Comparison of ENCODE assay signal across 31 mouse cellular contexts in the genomic region with DNA sequence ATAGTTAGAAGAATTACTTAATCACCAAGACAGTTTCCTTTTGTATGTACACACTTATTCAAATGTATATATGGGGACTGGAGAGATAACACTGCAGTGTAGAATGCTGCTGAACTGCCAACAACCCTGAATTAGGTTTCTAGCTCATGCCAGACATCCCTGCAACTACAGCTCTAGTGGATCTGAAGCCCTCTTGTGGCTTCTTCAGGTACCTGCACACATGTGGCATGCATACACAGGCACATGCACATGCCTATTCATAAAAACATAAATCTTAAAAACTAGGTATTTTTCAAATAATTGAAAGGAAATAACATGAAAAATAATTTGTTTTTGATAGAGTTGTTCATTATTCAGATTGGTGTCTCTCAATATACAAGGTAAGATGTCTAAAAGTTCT.
DNase-seq lines count a peak whose midpoint lies in the region; ATAC-seq and TF ChIP-seq lines count a peak whose summit lies in the region.
"Had no signal": no experiment of that assay in that cellular context is flagged by ENCODE, and none has a peak within 500 bp of the region (broad histone marks: within the 10 kb centered on the region; RNA-seq: fewer than 3 reads in every experiment).

No protein-coding gene starts in this region.

- no peak for ATAC-seq in hindbrain, postnatal 0 days
- ATAC-seq in hindbrain, embryonic 14.5 days (ENCODE audit: low FRiP score) = no peak
- ATAC-seq in granulocyte monocyte progenitor cell, adult 5-6 weeks (replicated peaks; ENCODE audit: poor library complexity, severe bottlenecking) = no peak
- ATAC-seq: forebrain, embryonic 16.5 days; midbrain, embryonic 15.5 days had no signal

- H3K27ac ChIP-seq in hindbrain, postnatal 0 days = no peak overlapping the region
- H3K27ac ChIP-seq in hindbrain, embryonic 14.5 days = no peak overlapping the region
- H3K27ac ChIP-seq: embryonic facial prominence, embryonic 13.5 days; forebrain, embryonic 10.5 days; gastrocnemius, adult 2 months; heart, embryonic 10.5 days; heart, embryonic 15.5 days; liver, embryonic 14.5 days; midbrain, embryonic 10.5 days; midbrain, embryonic 15.5 days; neural tube, embryonic 15.5 days had no signal

- no peak for DNase-seq in hindbrain, postnatal 0 days (ENCODE audit: low spot score)
- no peak for DNase-seq in hindbrain, embryonic 14.5 days (ENCODE audit: low spot score)
- DNase-seq in 3T3-L1 (ENCODE audit: low read depth, low spot score) (peak; percentile 13), ZHBTc4 (ENCODE audit: low read depth, low spot score) (peak; percentile 60)
- DNase-seq in cerebellum, adult 11 months = no peak
- DNase-seq: adrenal gland, postnatal 14 days; B cell, adult 2 months; cerebellum, adult 11-12 months; cerebellum, adult 9-11 months; gastrocnemius, adult 2 months; gastrocnemius, postnatal 36 days; kidney, adult 11 months; kidney, postnatal 36 days; layer of hippocampus, postnatal 36 days; liver; lung, adult 2 months; lung, postnatal 14 days; right cerebral cortex, postnatal 25 days; thymus, adult 18-20 months; thymus, postnatal 25 days had no signal

- H3K4me2 ChIP-seq in hindbrain, postnatal 0 days (ENCODE audit: low read depth, low read length) = no peak overlapping the region
- no peak overlapping the region for H3K4me2 ChIP-seq in hindbrain, embryonic 14.5 days (replicated peaks)
- H3K4me2 ChIP-seq: embryonic facial prominence, embryonic 13.5 days; heart, embryonic 15.5 days; midbrain, embryonic 15.5 days; neural tube, embryonic 15.5 days had no signal

- 0 out of 2 replicates have a peak, but pooled peaks cover 2% of the 10 kb centered on the region for H3K9me3 ChIP-seq in hindbrain, postnatal 0 days (ENCODE audit: low read length)
- H3K9me3 ChIP-seq in hindbrain, embryonic 14.5 days (ENCODE audit: control insufficient read depth, low read length) = peaks cover 5% of the 10 kb centered on the region
- H3K9me3 ChIP-seq in E14TG2a.4 (ENCODE audit: low read length) = no peaks in the 10 kb centered on the region
- H3K9me3 ChIP-seq: embryonic facial prominence, embryonic 13.5 days; heart, embryonic 10.5 days; midbrain, embryonic 10.5 days; midbrain, embryonic 15.5 days; neural tube, embryonic 15.5 days had no signal

- H3K27me3 ChIP-seq in hindbrain, postnatal 0 days (ENCODE audit: insufficient read depth, low read length) = no peaks in the 10 kb centered on the region
- H3K27me3 ChIP-seq in hindbrain, embryonic 14.5 days (ENCODE audit: control insufficient read depth, insufficient read depth, low read length) = no peaks in the 10 kb centered on the region
- no peaks in the 10 kb centered on the region for H3K27me3 ChIP-seq in E14TG2a.4 (ENCODE audit: insufficient read depth, low read length)
- H3K27me3 ChIP-seq: embryonic facial prominence, embryonic 13.5 days; heart, embryonic 15.5 days; midbrain, embryonic 15.5 days; neural tube, embryonic 15.5 days had no signal

- H3K4me1 ChIP-seq in hindbrain, postnatal 0 days (ENCODE audit: insufficient read depth, low read length) = no peaks in the 10 kb centered on the region
- H3K4me1 ChIP-seq in hindbrain, embryonic 14.5 days (replicated peaks; ENCODE audit: control insufficient read depth, insufficient read depth, low read length) = no peaks in the 10 kb centered on the region
- H3K4me1 ChIP-seq in E14TG2a.4 (replicated peaks; ENCODE audit: low read depth, low read length) = no peaks in the 10 kb centered on the region
- H3K4me1 ChIP-seq: embryonic facial prominence, embryonic 13.5 days; forebrain, embryonic 10.5 days; heart, embryonic 10.5 days; heart, embryonic 15.5 days; midbrain, embryonic 10.5 days; midbrain, embryonic 15.5 days; neural tube, embryonic 15.5 days had no signal

- no peak overlapping the region for H3K4me3 ChIP-seq in hindbrain, postnatal 0 days (ENCODE audit: low read length)
- H3K4me3 ChIP-seq in hindbrain, embryonic 14.5 days (replicated peaks; ENCODE audit: low read length) = no peak overlapping the region
- no peak overlapping the region for H3K4me3 ChIP-seq in E14TG2a.4 (replicated peaks; ENCODE audit: low read length)
- H3K4me3 ChIP-seq: embryonic facial prominence, embryonic 13.5 days; forebrain, embryonic 10.5 days; gastrocnemius, adult 2 months; heart, embryonic 10.5 days; heart, embryonic 15.5 days; midbrain, embryonic 10.5 days; midbrain, embryonic 15.5 days; neural tube, embryonic 15.5 days had no signal

- no peak overlapping the region for H3K9ac ChIP-seq in hindbrain, postnatal 0 days (replicated peaks; ENCODE audit: low read length)
- no peak overlapping the region for H3K9ac ChIP-seq in hindbrain, embryonic 14.5 days
- H3K9ac ChIP-seq: embryonic facial prominence, embryonic 13.5 days; heart, embryonic 15.5 days; liver, embryonic 14.5 days; midbrain, embryonic 15.5 days; neural tube, embryonic 15.5 days had no signal

- TF ChIP-seq CTCF in hindbrain, postnatal 0 days (IDR thresholded peaks at IDR 0.05; ENCODE audit: low read depth) = peak; percentile 22; the same call in 1 of the 2 replicates
- TF ChIP-seq CTCF in E14TG2a.4 (conservative IDR thresholded peaks at IDR 0.05; ENCODE audit: low read length) = peak; percentile 58

- no peaks in the 10 kb centered on the region for H3K36me3 ChIP-seq in hindbrain, postnatal 0 days (ENCODE audit: insufficient read depth, low read length)
- no peaks in the 10 kb centered on the region for H3K36me3 ChIP-seq in hindbrain, embryonic 14.5 days (replicated peaks; ENCODE audit: control insufficient read depth, insufficient read depth)
- no peaks in the 10 kb centered on the region for H3K36me3 ChIP-seq in E14TG2a.4 (ENCODE audit: insufficient read depth, low read length)
- H3K36me3 ChIP-seq: embryonic facial prominence, embryonic 13.5 days; forebrain, embryonic 10.5 days; heart, embryonic 10.5 days; heart, embryonic 15.5 days; midbrain, embryonic 10.5 days; midbrain, embryonic 15.5 days; neural tube, embryonic 15.5 days had no signal

Comparison
In these comparisons a context has a peak if more than half of its experiments do, and no peak if none do; other contexts are left out.
1. DNase-seq: peak in 3T3-L1 (single experiment) and ZHBTc4 (single experiment); none in hindbrain, postnatal 0 days (single experiment), hindbrain, embryonic 14.5 days (single experiment) and cerebellum, adult 11 months (single experiment).